Mouse (Mus musculus) kidney, postnatal 0 days (tissue): ENCODE measurements around the gene Gm10197. TPM values are rescaled to one million over a fixed set of nuclear protein-coding genes. Genes with fewer than 3 reads are reported as not detected.
"Not testable (repeated sequence)": the region's sequence is repeated elsewhere in the genome, so short reads cannot be mapped to it uniquely, and the experiment has no call there.

Experiments used
- ATAC-seq: fragments of 200-750 bp; cut with Nextera tagmentation; replicated peaks from 2 replicates; pipeline ENCODE4 v1.8.0; 2017; ENCODE audit warnings: low read depth, moderate number of reproducible peaks, moderate TSS enrichment, moderate library complexity; ENCODE audit not compliant: low FRiP score
- DNase-seq: peaks from one replicate; pipeline ENCODE4 v3.0.0-alpha.2; 2016; ENCODE audit warnings: low spot score
- H3K27ac ChIP-seq: fragments of 300-500 bp; sonication (generic); 2 replicates; pipeline ENCODE4 v1.5.1; 2014; ENCODE audit warnings: mild to moderate bottlenecking
- H3K27me3 ChIP-seq: fragments of 300-500 bp; sonication (generic); 2 replicates; pipeline ENCODE4 v1.6.1; 2014; ENCODE audit warnings: low read length, mixed read lengths; ENCODE audit not compliant: insufficient read depth
- H3K36me3 ChIP-seq: fragments of 300-500 bp; sonication (generic); 2 replicates; pipeline ENCODE4 v1.6.1; 2014; ENCODE audit warnings: low read length, mixed read lengths; ENCODE audit not compliant: insufficient read depth
- H3K4me1 ChIP-seq: fragments of 300-500 bp; sonication (generic); replicated peaks from 2 replicates; pipeline ENCODE4 v1.6.1; 2014; ENCODE audit warnings: antibody characterized with exemption, low read length, mixed read lengths; ENCODE audit not compliant: insufficient read depth
- H3K4me2 ChIP-seq: fragments of 300-500 bp; sonication (generic); 2 replicates; pipeline ENCODE4 v1.6.1; 2014; ENCODE audit warnings: mild to moderate bottlenecking, low read length, moderate library complexity, mixed read lengths
- H3K4me3 ChIP-seq: fragments of 300-500 bp; sonication (generic); replicated peaks from 2 replicates; pipeline ENCODE4 v1.5.1; 2014; ENCODE audit warnings: low read depth, low read length
- H3K9ac ChIP-seq: fragments of 300-500 bp; sonication (generic); 2 replicates; pipeline ENCODE4 v1.6.1; 2014; ENCODE audit warnings: low read depth, low read length
- H3K9me3 ChIP-seq: fragments of 300-500 bp; sonication (generic); replicated peaks from 2 replicates; pipeline ENCODE4 v1.6.1; 2016; ENCODE audit warnings: low read length, inconsistent platforms, mixed read lengths
- CTCF ChIP-seq: IDR thresholded peaks from 2 replicates; pipeline ENCODE4 v1.5.1; 2016; ENCODE audit warnings: antibody characterized with exemption, low read depth, mild to moderate bottlenecking, moderate library complexity
- WGBS: fragments of 180-500 bp; shearing (Covaris S2); extraction: QIAGEN DNeasy Blood & Tissue Kit; methylation state at CpG from one replicate; pipeline ENCODE4 v1.1.7; 2014; 5-methylcytosine and 5-hydroxymethylcytosine counted together
- polyA plus RNA-seq: library from polyadenylated mRNA; unstranded; fragments of >200 nt; fragmentation: Nextera tagmentation; extraction: Ambion mirVana; gene quantifications from 2 replicates; pipeline ENCODE4 v1.2.1, GENCODE M21; 2015

The Gm10197 gene
- polyA plus RNA-seq, 1 experiment from 2014 or later = not detected

DNA sequence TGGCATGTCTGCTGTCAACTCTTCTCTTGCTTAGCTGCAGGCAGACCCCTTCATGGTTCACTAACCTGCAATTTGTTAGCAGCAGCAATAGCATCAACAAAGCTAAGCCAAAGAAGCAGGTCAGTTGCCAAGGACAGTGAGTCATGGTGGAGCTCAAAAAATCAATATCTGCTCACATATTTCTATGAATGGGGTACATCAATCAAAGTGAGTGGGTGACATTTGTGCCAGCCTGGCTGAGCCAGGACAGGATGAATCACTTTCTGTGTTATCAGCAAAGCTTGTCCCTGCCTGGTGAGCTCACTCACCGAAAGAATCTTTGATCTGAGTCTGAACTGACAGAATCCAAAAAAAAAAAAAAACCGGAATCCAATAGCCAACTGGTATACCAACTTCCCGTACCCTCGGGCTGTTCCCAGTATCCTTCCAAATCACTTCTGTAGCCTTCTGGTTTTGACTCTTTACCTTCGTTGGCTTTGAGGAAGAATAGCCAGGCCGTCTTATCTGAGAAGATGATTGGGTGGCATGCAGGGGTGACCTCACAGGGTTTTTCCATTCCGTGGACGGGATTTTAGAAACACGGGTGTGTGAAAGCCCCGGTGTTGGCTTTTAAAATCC, 32.8 kb upstream of the Gm10197 start:
- Histone ChIP-seq H3K27ac (no peak overlapping the region), H3K36me3 (no peaks in the 10 kb centered on the region), H3K27me3 (no peaks in the 10 kb centered on the region), H3K9ac (no peak overlapping the region), H3K4me3 (no peak overlapping the region), H3K9me3 (no peaks in the 10 kb centered on the region), H3K4me1 (no peaks in the 10 kb centered on the region), H3K4me2 (no peak overlapping the region)
- TF ChIP-seq CTCF = no peak
- ATAC-seq = 0 out of 2 replicates have a peak, but pooled peaks have one; percentile 29
- DNase-seq = no peak
- 92% methylated on average over 10 of the region's 10 CpGs for WGBS

DNA sequence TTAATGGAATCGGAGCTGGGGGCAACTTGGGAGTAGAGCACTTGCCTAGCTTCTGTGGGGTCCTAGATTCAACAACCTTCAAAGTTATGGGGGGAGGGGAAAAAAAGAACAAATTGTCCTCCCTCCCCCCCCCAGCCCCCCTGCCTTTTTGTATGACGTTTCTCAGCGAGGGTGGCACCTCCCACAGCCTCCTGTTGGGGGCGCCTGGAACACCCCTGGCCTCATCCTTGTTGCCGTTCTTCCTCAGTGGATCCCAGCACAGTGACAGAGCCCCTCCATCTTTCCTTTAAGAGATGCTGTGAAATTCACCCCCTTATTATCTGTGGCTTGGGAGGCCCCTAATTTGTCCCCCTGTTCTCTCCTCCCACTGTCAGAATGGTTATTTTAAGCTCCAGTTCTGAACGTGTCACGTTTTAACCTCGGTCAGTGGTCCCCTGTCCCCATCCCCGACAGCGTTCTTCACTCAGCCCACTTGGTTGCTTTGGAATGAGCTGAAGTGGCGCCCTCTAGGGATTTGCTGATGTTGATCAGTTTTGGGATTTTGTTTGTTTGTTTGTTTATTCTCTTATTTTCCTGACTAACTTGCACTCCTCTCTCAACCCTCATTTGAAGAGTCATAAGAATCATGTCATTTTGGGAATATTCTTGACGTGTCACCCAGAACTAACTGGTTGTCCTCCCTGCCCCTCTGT, 31.3 kb upstream of the Gm10197 start:
- Histone ChIP-seq H3K4me3 (no peak overlapping the region), H3K27ac (no peak overlapping the region), H3K27me3 (no peaks in the 10 kb centered on the region), H3K36me3 (no peaks in the 10 kb centered on the region), H3K9ac (no peak overlapping the region), H3K9me3 (no peaks in the 10 kb centered on the region), H3K4me1 (no peaks in the 10 kb centered on the region), H3K4me2 (no peak overlapping the region)
- WGBS = 51% methylated on average over 12 of the region's 12 CpGs
- peak; percentile 1; the same call in 1 of the 2 replicates for TF ChIP-seq CTCF
- DNase-seq (no peak), ATAC-seq (no peak)

- no peaks in the 10 kb centered on the region for H3K4me1 ChIP-seq
- 82% methylated on average over 16 of the region's 16 CpGs for WGBS
- H3K4me2 ChIP-seq = no peak overlapping the region
- no peak overlapping the region for H3K27ac ChIP-seq
- H3K27me3 ChIP-seq = no peaks in the 10 kb centered on the region
- H3K4me3 ChIP-seq = no peak overlapping the region
- DNase-seq (no peak), ATAC-seq (no peak)
- H3K9ac ChIP-seq = no peak overlapping the region
- TF ChIP-seq CTCF = peak; percentile 38; the same call in 1 of the 2 replicates
- H3K36me3 ChIP-seq = no peaks in the 10 kb centered on the region
- H3K9me3 ChIP-seq = no peaks in the 10 kb centered on the region
Measured at GRCm38 (mm10) chr19:53400332-53401110, 29.0 kb upstream of the Gm10197 start.

- WGBS = 85% methylated on average over 4 of the region's 4 CpGs
- no peaks in the 10 kb centered on the region for H3K36me3 ChIP-seq
- H3K4me2 ChIP-seq = no peak overlapping the region
- no peak overlapping the region for H3K27ac ChIP-seq
- DNase-seq (no peak), ATAC-seq (no peak)
- H3K4me3 ChIP-seq = no peak overlapping the region
- H3K27me3 ChIP-seq = no peaks in the 10 kb centered on the region
- H3K4me1 ChIP-seq = no peaks in the 10 kb centered on the region
- H3K9ac ChIP-seq = no peak overlapping the region
- no peaks in the 10 kb centered on the region for H3K9me3 ChIP-seq
- TF ChIP-seq CTCF = no peak
Measured at GRCm38 (mm10) chr19:53399213-53399612, 27.6 kb upstream of the Gm10197 start.

- Histone ChIP-seq H3K9ac (no peak overlapping the region), H3K9me3 (no peaks in the 10 kb centered on the region), H3K4me1 (no peaks in the 10 kb centered on the region), H3K4me2 (no peak overlapping the region), H3K27ac (no peak overlapping the region), H3K36me3 (no peaks in the 10 kb centered on the region), H3K4me3 (no peak overlapping the region), H3K27me3 (no peaks in the 10 kb centered on the region)
- ATAC-seq (no peak), DNase-seq (no peak)
- no peak for TF ChIP-seq CTCF
- 73% methylated on average over 12 of the region's 12 CpGs for WGBS
Measured at GRCm38 (mm10) chr19:53397451-53398233, 26.1 kb upstream of the Gm10197 start.

DNA sequence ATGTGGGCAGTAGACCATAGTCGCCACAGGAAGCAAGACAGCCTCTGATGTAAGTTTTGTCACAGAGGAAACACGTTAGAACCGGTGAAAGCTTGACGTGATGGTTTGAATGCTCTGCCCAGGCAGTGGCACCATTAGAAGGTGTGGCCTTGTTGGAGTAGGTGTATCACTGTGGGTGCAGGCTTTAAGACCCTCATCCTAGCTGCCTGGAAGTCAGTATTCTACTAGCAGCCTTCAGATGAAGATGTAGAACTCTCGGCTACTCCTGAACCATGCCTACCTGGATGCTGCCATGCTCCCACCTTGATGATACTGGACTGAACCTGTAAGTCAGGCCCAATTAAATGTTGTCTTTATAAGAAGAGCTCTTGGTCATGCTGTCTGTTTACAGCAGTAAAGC, 24.2 kb upstream of the Gm10197 start:
- H3K9me3 ChIP-seq, H3K4me2 ChIP-seq, DNase-seq, H3K36me3 ChIP-seq, H3K4me1 ChIP-seq, H3K27me3 ChIP-seq, H3K27ac ChIP-seq, H3K9ac ChIP-seq, ATAC-seq, H3K4me3 ChIP-seq: not testable (repeated sequence)
- 37% methylated on average over 5 of the region's 5 CpGs for WGBS

- H3K9me3 ChIP-seq, H3K4me3 ChIP-seq, H3K4me1 ChIP-seq, H3K27ac ChIP-seq, H3K9ac ChIP-seq, DNase-seq, ATAC-seq, H3K36me3 ChIP-seq, H3K27me3 ChIP-seq, H3K4me2 ChIP-seq: not testable (repeated sequence)
- 59% methylated on average over 3 of the region's 3 CpGs for WGBS
Measured at GRCm38 (mm10) chr19:53394956-53395355, 23.4 kb upstream of the Gm10197 start.
